ENCODE assay signal across 20 mouse cellular contexts in genomic region chr2:139467726-139468125, GRCm38 (mm10). TPM values are rescaled to one million over a fixed set of nuclear protein-coding genes. Genes with fewer than 3 reads are reported as not detected.
DNase-seq lines count a peak whose midpoint lies in the region; ATAC-seq and TF ChIP-seq lines count a peak whose summit lies in the region.
"Had no signal": no experiment of that assay in that cellular context is flagged by ENCODE, and none has a peak within 500 bp of the region (broad histone marks: within the 10 kb centered on the region; RNA-seq: fewer than 3 reads in every experiment).

No protein-coding gene starts in this region.

- H3K36me3 ChIP-seq in kidney, postnatal 0 days (ENCODE audit: insufficient read depth, low read length): no peaks in the 10 kb centered on the region
- H3K36me3 ChIP-seq: forebrain, embryonic 15.5 days; heart, embryonic 13.5 days; hindbrain, embryonic 15.5 days had no signal

- H3K9ac ChIP-seq in kidney, postnatal 0 days (ENCODE audit: low read depth, low read length): no peak overlapping the region
- H3K9ac ChIP-seq: forebrain, embryonic 15.5 days; heart, embryonic 13.5 days; hindbrain, embryonic 15.5 days had no signal

- H3K27ac ChIP-seq in kidney, postnatal 0 days: no peak overlapping the region
- H3K27ac ChIP-seq: forebrain, embryonic 15.5 days; heart, embryonic 13.5 days; hindbrain, embryonic 15.5 days had no signal

- H3K4me1 ChIP-seq in kidney, postnatal 0 days (replicated peaks; ENCODE audit: insufficient read depth, low read length): no peaks in the 10 kb centered on the region
- H3K4me1 ChIP-seq: forebrain, embryonic 15.5 days; heart, embryonic 13.5 days; hindbrain, embryonic 15.5 days had no signal

- DNase-seq in embryo, embryonic 11 days: peak; percentile 5
- DNase-seq in embryo, embryonic 9.5 days (ENCODE audit: extremely low spot score): no peak
- DNase-seq in kidney, postnatal 0 days (ENCODE audit: low spot score): peak; percentile 2
- no peak for DNase-seq in kidney, adult 8-10 months
- DNase-seq in embryo, embryonic 11.5 days (ENCODE audit: low read depth, low spot score): peak; percentile 0
- no peak for DNase-seq in testis, postnatal 14 days (ENCODE audit: low spot score)
- no peak for DNase-seq in cerebellum, postnatal 25 days
- DNase-seq: adrenal gland, adult 2 months; adrenal gland, postnatal 25 days; cerebellum, adult 18-20 months; cerebellum, postnatal 10 days; gastrocnemius, postnatal 36 days; heart, adult 11 months; heart, postnatal 36 days had no signal

- H3K9me3 ChIP-seq in kidney, postnatal 0 days (replicated peaks; ENCODE audit: low read length): no peaks in the 10 kb centered on the region
- H3K9me3 ChIP-seq: forebrain, embryonic 15.5 days; heart, embryonic 13.5 days; hindbrain, embryonic 15.5 days had no signal

- TF ChIP-seq CTCF in kidney, postnatal 0 days (IDR thresholded peaks at IDR 0.05; ENCODE audit: low read depth): no peak

- H3K4me3 ChIP-seq in kidney, postnatal 0 days (replicated peaks; ENCODE audit: low read depth, low read length): no peak overlapping the region
- H3K4me3 ChIP-seq: forebrain, embryonic 15.5 days; heart, embryonic 13.5 days; hindbrain, embryonic 15.5 days had no signal

- H3K4me2 ChIP-seq in kidney, postnatal 0 days (ENCODE audit: low read length): no peak overlapping the region
- H3K4me2 ChIP-seq: forebrain, embryonic 15.5 days; heart, embryonic 13.5 days; hindbrain, embryonic 15.5 days had no signal

- no peak for ATAC-seq in kidney, postnatal 0 days (replicated peaks; ENCODE audit: low FRiP score, low read depth)
- ATAC-seq: forebrain, embryonic 15.5 days had no signal

- no peaks in the 10 kb centered on the region for H3K27me3 ChIP-seq in kidney, postnatal 0 days (ENCODE audit: insufficient read depth, low read length)
- H3K27me3 ChIP-seq: forebrain, embryonic 15.5 days; heart, embryonic 13.5 days; hindbrain, embryonic 15.5 days had no signal

- WGBS in kidney, postnatal 0 days: 38% methylated on average over 4 of the region's 4 CpGs

RNA-seq across cellular contexts. Expression of gene Sptlc3, which starts 26.0 kb away (rescaled TPM):
- polyA plus RNA-seq in kidney, postnatal 0 days (2015; fragmentation: Nextera tagmentation; extraction: Ambion mirVana): 0.84 and 1.5 TPM in 2 replicates
- polyA plus RNA-seq: adrenal gland, adult 2 months; C2C12; forebrain, embryonic 11.5 days; heart, embryonic 13.5 days; heart, postnatal 0 days had no signal

Comparison
In these comparisons a context has a peak if more than half of its experiments do, and no peak if none do; other contexts are left out.
1. DNase-seq: peak in embryo, embryonic 11 days (single experiment), kidney, postnatal 0 days (single experiment) and embryo, embryonic 11.5 days (single experiment); none in embryo, embryonic 9.5 days (single experiment), kidney, adult 8-10 months (0 of 2), testis, postnatal 14 days (single experiment) and cerebellum, postnatal 25 days (0 of 2).